Mouse (Mus musculus): Measurements from ENCODE around the gene Tmem131l.

Tmem131l gene

GRCm38 (mm10) chr3:84015484-84016016 lies 24.4 kb downstream of the Tmem131l start:
- in situ Hi-C loops (cut with MseI, MboI): no loop called here

GRCm38 (mm10) chr3:84010995-84011663 lies 28.8 kb downstream of the Tmem131l start:
- in situ Hi-C loops (cut with MseI, MboI): no loop called here

- in situ Hi-C loops (cut with MseI, MboI): no loop called here
These were observed 34.0 kb downstream of the Tmem131l start for GRCm38 (mm10) chr3:84005989-84006388.

GRCm38 (mm10) chr3:84004330-84005090 lies 35.5 kb downstream of the Tmem131l start:
- in situ Hi-C loops (cut with MseI, MboI): no loop called here

GRCm38 (mm10) chr3:84002433-84003090 lies 37.4 kb downstream of the Tmem131l start:
- in situ Hi-C loops (cut with MseI, MboI): no loop called here

GRCm38 (mm10) chr3:83997563-83997962 lies 42.4 kb downstream of the Tmem131l start:
- in situ Hi-C loops (cut with MseI, MboI): no loop called here

GRCm38 (mm10) chr3:83997036-83997435 lies 42.9 kb downstream of the Tmem131l start:
- in situ Hi-C loops (cut with MseI, MboI): no loop called here

GRCm38 (mm10) chr3:83996086-83996485 lies 43.9 kb downstream of the Tmem131l start:
- in situ Hi-C loops (cut with MseI, MboI): no loop called here

GRCm38 (mm10) chr3:83995254-83995830 lies 44.6 kb downstream of the Tmem131l start:
- in situ Hi-C loops (cut with MseI, MboI): no loop called here

GRCm38 (mm10) chr3:83994217-83994839 lies 45.6 kb downstream of the Tmem131l start:
- in situ Hi-C loops (cut with MseI, MboI): no loop called here

- in situ Hi-C loops (cut with MseI, MboI): no loop called here
These were observed 46.9 kb downstream of the Tmem131l start for GRCm38 (mm10) chr3:83993089-83993516.

- in situ Hi-C loops (cut with MseI, MboI): no loop called here
These were observed 48.1 kb downstream of the Tmem131l start for GRCm38 (mm10) chr3:83991691-83992524.

GRCm38 (mm10) chr3:83988214-83988613 lies 51.8 kb downstream of the Tmem131l start:
- in situ Hi-C loops (cut with MseI, MboI): no loop called here

GRCm38 (mm10) chr3:83987533-83988112 lies 52.4 kb downstream of the Tmem131l start:
- in situ Hi-C loops (cut with MseI, MboI): no loop called here

- in situ Hi-C loops (cut with MseI, MboI): no loop called here
These were observed 53.2 kb downstream of the Tmem131l start for GRCm38 (mm10) chr3:83986740-83987139.

- in situ Hi-C loops (cut with MseI, MboI): no loop called here
These were observed 54.5 kb downstream of the Tmem131l start for GRCm38 (mm10) chr3:83985426-83985825.

GRCm38 (mm10) chr3:83984379-83984778 lies 55.6 kb downstream of the Tmem131l start:
- in situ Hi-C loops (cut with MseI, MboI): no loop called here

- in situ Hi-C loops (cut with MseI, MboI): no loop called here
These were observed 57.2 kb downstream of the Tmem131l start for GRCm38 (mm10) chr3:83982821-83983220.

GRCm38 (mm10) chr3:83980231-83980872 lies 59.6 kb downstream of the Tmem131l start:
- in situ Hi-C loops (cut with MseI, MboI): no loop called here
